Mouse (Mus musculus) layer of hippocampus, postnatal 14 days (tissue): ENCODE measurements at regions not wholly inside any gene's neighbourhood (a gene's known extent, or its start where the extent isn't known, plus 50 kb on each side); places are given as distances from the start of the nearest gene placed in this dataset.
A peak's percentile ranks its signal among the peaks of the same experiment; 100 is the strongest.

Source experiments
- DNase-seq, 2 experiments: peaks; one replicate each; pipeline ENCODE4 v3.0.0; 2021 to 2022; ENCODE audit warnings: low spot score in 2 of 2, mixed read lengths in 1 of 2

- DNase-seq: no peak
Measured at GRCm38 (mm10) chr7:144996847-144997246, 57.1 kb upstream of the Ccnd1 start.

GRCm38 (mm10) chr7:144994229-144994628, 54.5 kb upstream of the Ccnd1 start:
- no peak for DNase-seq

- DNase-seq: peak in 1 of 2 experiments; percentile 34
Measured at GRCm38 (mm10) chr7:144993566-144993965, 53.8 kb upstream of the Ccnd1 start.

GRCm38 (mm10) chr7:144991760-144992159, 52.0 kb upstream of the Ccnd1 start:
- DNase-seq: no peak
